Mouse (Mus musculus) hindbrain, embryonic 14.5 days (tissue): ENCODE results near the gene Tub. TPM values are rescaled to one million over a fixed set of nuclear protein-coding genes. Genes with fewer than 3 reads are reported as not detected.

Experiments used
- ATAC-seq: fragments of 200-750 bp; cut with Nextera tagmentation; 2 replicates; pipeline ENCODE4 v1.8.0; 2017; ENCODE audit warnings: moderate number of reproducible peaks, mild to moderate bottlenecking, moderate TSS enrichment, moderate library complexity; ENCODE audit not compliant: low FRiP score
- DNase-seq: peaks from one replicate; pipeline ENCODE4 v3.0.0-alpha.2; 2015; ENCODE audit warnings: low spot score
- H3K27ac ChIP-seq: fragments of 300-500 bp; sonication (generic); 2 replicates; pipeline ENCODE4 v1.5.1; 2014; ENCODE audit warnings: mild to moderate bottlenecking, moderate library complexity
- H3K27me3 ChIP-seq: fragments of 300-500 bp; sonication (generic); 2 replicates; pipeline ENCODE4 v1.6.1; 2014; ENCODE audit warnings: mild to moderate bottlenecking, low read length, mixed read lengths; ENCODE audit not compliant: control insufficient read depth, insufficient read depth
- H3K36me3 ChIP-seq: fragments of 300-500 bp; sonication (generic); replicated peaks from 2 replicates; pipeline ENCODE4 v1.6.1; 2014; ENCODE audit not compliant: control insufficient read depth, insufficient read depth
- H3K4me1 ChIP-seq: fragments of 300-500 bp; sonication (generic); replicated peaks from 2 replicates; pipeline ENCODE4 v1.6.1; 2014; ENCODE audit warnings: antibody characterized with exemption, low read length, mixed read lengths; ENCODE audit not compliant: control insufficient read depth, insufficient read depth
- H3K4me2 ChIP-seq: fragments of 300-500 bp; sonication (generic); replicated peaks from 2 replicates; pipeline ENCODE4 v1.6.1; 2014; ENCODE audit warnings: mild to moderate bottlenecking, moderate library complexity
- H3K4me3 ChIP-seq: fragments of 300-500 bp; sonication (generic); replicated peaks from 2 replicates; pipeline ENCODE4 v1.5.1; 2014; ENCODE audit warnings: mild to moderate bottlenecking, low read length
- H3K9ac ChIP-seq: fragments of 300-500 bp; sonication (generic); 2 replicates; pipeline ENCODE4 v1.6.1; 2014
- H3K9me3 ChIP-seq: fragments of 300-500 bp; sonication (generic); 2 replicates; pipeline ENCODE4 v1.6.1; 2016; ENCODE audit warnings: low read length; ENCODE audit not compliant: control insufficient read depth
- WGBS: fragments of 180-500 bp; shearing (Covaris S2); extraction: QIAGEN DNeasy Blood & Tissue Kit; methylation state at CpG from one replicate; pipeline ENCODE4 v1.1.7; 2014; 5-methylcytosine and 5-hydroxymethylcytosine counted together
- polyA plus RNA-seq: library from polyadenylated mRNA; unstranded; fragments of >200 nt; fragmentation: Nextera tagmentation; extraction: Ambion mirVana; gene quantifications from 2 replicates; pipeline ENCODE4 v1.2.1, GENCODE M21; 2014

The Tub gene
- polyA plus RNA-seq, 1 experiment from 2014 or later = 52.9 TPM

GRCm38 (mm10) chr7:109016378-109016923 lies 66.3 kb downstream of the Tub start:
- Histone ChIP-seq H3K4me3 (no peak overlapping the region), H3K4me1 (peaks cover 46% of the 10 kb centered on the region), H3K9ac (0 out of 2 replicates have a peak overlapping the region, but pooled peaks have one; percentile 2), H3K36me3 (peaks cover 12% of the 10 kb centered on the region; the same call in 1 of the 2 replicates), H3K27ac (peak overlapping the region; percentile 87), H3K27me3 (no peaks in the 10 kb centered on the region), H3K4me2 (0 out of 2 replicates have a peak overlapping the region, but pooled peaks have one; percentile 13), H3K9me3 (no peaks in the 10 kb centered on the region)
- peak; percentile 70 for DNase-seq
- 13% methylated on average over 5 of the region's 5 CpGs for WGBS
- ATAC-seq = peak; percentile 63; the same call in 1 of the 2 replicates

- 91% methylated on average over 7 of the region's 7 CpGs for WGBS
- no peaks in the 10 kb centered on the region for H3K9me3 ChIP-seq
- H3K4me3 ChIP-seq = no peak overlapping the region
- ATAC-seq (no peak), DNase-seq (no peak)
- peaks cover 19% of the 10 kb centered on the region for H3K4me1 ChIP-seq
- no peak overlapping the region for H3K4me2 ChIP-seq
- H3K9ac ChIP-seq = no peak overlapping the region
- H3K36me3 ChIP-seq = peaks cover 33% of the 10 kb centered on the region
- H3K27me3 ChIP-seq = no peaks in the 10 kb centered on the region
- no peak overlapping the region for H3K27ac ChIP-seq
Observed at GRCm38 (mm10) chr7:109019243-109019642, 69.1 kb downstream of the Tub start.

- peak; percentile 29 for ATAC-seq
Observed at GRCm38 (mm10) chr7:109021428-109021827, 71.3 kb downstream of the Tub start.

DNA sequence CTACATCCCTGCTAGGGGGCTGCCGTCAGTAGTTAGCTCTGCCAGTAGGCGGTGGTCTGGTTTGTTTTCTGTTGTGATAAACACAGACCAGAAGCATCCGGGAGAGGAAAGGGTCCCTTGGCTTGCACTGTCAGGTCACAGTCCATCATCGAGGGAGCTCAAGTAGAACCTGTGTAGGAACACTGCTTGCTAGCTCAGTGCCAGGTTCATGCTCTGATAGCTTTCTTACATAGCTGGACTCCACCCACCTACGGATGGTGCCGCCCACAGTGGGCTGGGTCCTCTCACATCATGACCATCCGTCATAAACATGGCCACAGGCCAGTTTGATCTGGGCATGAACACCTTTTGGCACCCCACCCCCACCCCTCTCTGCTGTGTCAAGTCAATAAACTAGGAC lies 75.6 kb downstream of the Tub start:
- H3K27ac ChIP-seq = no peak overlapping the region
- H3K9me3 ChIP-seq = no peaks in the 10 kb centered on the region
- no peak overlapping the region for H3K9ac ChIP-seq
- peaks cover 89% of the 10 kb centered on the region for H3K36me3 ChIP-seq
- no peaks in the 10 kb centered on the region for H3K4me1 ChIP-seq
- no peak for ATAC-seq
- H3K4me3 ChIP-seq = no peak overlapping the region
- H3K4me2 ChIP-seq = no peak overlapping the region
- H3K27me3 ChIP-seq = no peaks in the 10 kb centered on the region
- no peak for DNase-seq
- 92% methylated on average over 7 of the region's 7 CpGs for WGBS

More at GRCm38 (mm10) chr7:109021428-109021827, 71.3 kb downstream of the Tub start:
- Histone ChIP-seq H3K27ac (no peak overlapping the region), H3K4me1 (peaks cover 9% of the 10 kb centered on the region; the same call in 1 of the 2 replicates), H3K4me2 (no peak overlapping the region), H3K9ac (no peak overlapping the region), H3K36me3 (peaks cover 55% of the 10 kb centered on the region), H3K9me3 (no peaks in the 10 kb centered on the region), H3K4me3 (no peak overlapping the region), H3K27me3 (no peaks in the 10 kb centered on the region)
- peak; percentile 86 for DNase-seq
- 22% methylated on average over 3 of the region's 3 CpGs for WGBS

- H3K27me3 ChIP-seq = no peaks in the 10 kb centered on the region
- WGBS = 94% methylated on average over 9 of the region's 9 CpGs
- H3K36me3 ChIP-seq = peaks cover 90% of the 10 kb centered on the region
Observed at GRCm38 (mm10) chr7:109026976-109027375, 76.8 kb downstream of the Tub start.

GRCm38 (mm10) chr7:109027721-109028120 lies 77.6 kb downstream of the Tub start:
- DNase-seq (no peak), ATAC-seq (no peak)
- H3K27ac ChIP-seq = no peak overlapping the region
- H3K4me1 ChIP-seq = no peaks in the 10 kb centered on the region
- no peak overlapping the region for H3K4me2 ChIP-seq
- 96% methylated on average over 7 of the region's 7 CpGs for WGBS
- no peak overlapping the region for H3K9ac ChIP-seq
- no peaks in the 10 kb centered on the region for H3K27me3 ChIP-seq
- no peak overlapping the region for H3K4me3 ChIP-seq
- H3K9me3 ChIP-seq = no peaks in the 10 kb centered on the region
- H3K36me3 ChIP-seq = peaks cover 89% of the 10 kb centered on the region

More at GRCm38 (mm10) chr7:109026976-109027375, 76.8 kb downstream of the Tub start:
- Histone ChIP-seq H3K27ac (no peak overlapping the region), H3K4me3 (no peak overlapping the region), H3K9ac (no peak overlapping the region), H3K4me1 (no peaks in the 10 kb centered on the region), H3K4me2 (no peak overlapping the region), H3K9me3 (no peaks in the 10 kb centered on the region)
- no peak for ATAC-seq
- no peak for DNase-seq

GRCm38 (mm10) chr7:109028204-109028603 lies 78.1 kb downstream of the Tub start:
- ATAC-seq (peak; percentile 56; the same call in 1 of the 2 replicates), DNase-seq (peak; percentile 93)
- Histone ChIP-seq H3K36me3 (peaks cover 89% of the 10 kb centered on the region), H3K27me3 (no peaks in the 10 kb centered on the region), H3K27ac (no peak overlapping the region), H3K9me3 (no peaks in the 10 kb centered on the region), H3K4me2 (no peak overlapping the region), H3K9ac (no peak overlapping the region), H3K4me1 (no peaks in the 10 kb centered on the region), H3K4me3 (no peak overlapping the region)
- WGBS = 33% methylated on average over 6 of the region's 6 CpGs

- H3K27ac ChIP-seq = no peak overlapping the region
- H3K9me3 ChIP-seq = no peaks in the 10 kb centered on the region
- H3K27me3 ChIP-seq = no peaks in the 10 kb centered on the region
- no peak overlapping the region for H3K4me3 ChIP-seq
- DNase-seq (no peak), ATAC-seq (no peak)
- 87% methylated on average over 6 of the region's 6 CpGs for WGBS
- H3K4me2 ChIP-seq = no peak overlapping the region
- H3K4me1 ChIP-seq = no peaks in the 10 kb centered on the region
- H3K9ac ChIP-seq = no peak overlapping the region
- H3K36me3 ChIP-seq = peaks cover 75% of the 10 kb centered on the region
Observed at GRCm38 (mm10) chr7:109029961-109030465, 79.9 kb downstream of the Tub start.

DNA sequence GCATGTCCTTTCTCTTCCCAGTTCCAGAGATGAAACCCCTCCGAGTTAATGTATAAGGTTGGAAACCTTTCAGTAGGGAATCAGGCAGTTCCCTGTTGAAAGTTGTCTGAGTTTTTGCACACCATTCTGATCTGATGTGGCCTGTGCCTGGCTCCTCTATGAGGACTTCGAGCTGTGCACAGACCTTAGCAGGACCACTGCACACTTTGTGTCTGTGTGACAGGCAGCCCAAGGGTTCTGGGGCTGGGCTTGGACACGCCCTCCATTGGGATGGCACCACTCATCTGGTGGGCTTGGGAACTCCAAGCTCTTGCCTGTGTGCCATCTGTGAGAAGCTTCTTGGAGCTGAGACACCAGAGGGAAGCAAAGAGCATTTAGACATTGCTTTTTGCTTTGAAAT lies 81.2 kb downstream of the Tub start:
- Histone ChIP-seq H3K4me1 (no peaks in the 10 kb centered on the region), H3K9ac (no peak overlapping the region), H3K4me3 (no peak overlapping the region), H3K36me3 (peaks cover 62% of the 10 kb centered on the region), H3K9me3 (no peaks in the 10 kb centered on the region), H3K27ac (no peak overlapping the region), H3K4me2 (no peak overlapping the region), H3K27me3 (no peaks in the 10 kb centered on the region)
- ATAC-seq = no peak
- no peak for DNase-seq
- 85% methylated on average over 3 of the region's 3 CpGs for WGBS
